Mouse (Mus musculus) frontal cortex, postnatal 14 days (tissue): Measurements from ENCODE around the gene Ankrd13a.
A peak's percentile ranks its signal among the peaks of the same experiment; 100 is the strongest.

ENCODE experiments used
- DNase-seq, 2 experiments: peaks; one replicate each; pipeline ENCODE4 v3.0.0; 2022; ENCODE audit warnings: low spot score in 2 of 2

The Ankrd13a gene

GRCm38 (mm10) chr5:114766686-114767085 is 7.8 kb upstream of the Ankrd13a start:
- no peak for DNase-seq

GRCm38 (mm10) chr5:114767185-114767584 is 7.3 kb upstream of the Ankrd13a start:
- DNase-seq = no peak

- no peak for DNase-seq
These were observed 4.7 kb upstream of the Ankrd13a start for GRCm38 (mm10) chr5:114769786-114770185.

GRCm38 (mm10) chr5:114771796-114772195 is 2.7 kb upstream of the Ankrd13a start:
- DNase-seq = no peak

- DNase-seq = no peak
These were observed 1.8 kb upstream of the Ankrd13a start for GRCm38 (mm10) chr5:114772456-114773203.

DNA sequence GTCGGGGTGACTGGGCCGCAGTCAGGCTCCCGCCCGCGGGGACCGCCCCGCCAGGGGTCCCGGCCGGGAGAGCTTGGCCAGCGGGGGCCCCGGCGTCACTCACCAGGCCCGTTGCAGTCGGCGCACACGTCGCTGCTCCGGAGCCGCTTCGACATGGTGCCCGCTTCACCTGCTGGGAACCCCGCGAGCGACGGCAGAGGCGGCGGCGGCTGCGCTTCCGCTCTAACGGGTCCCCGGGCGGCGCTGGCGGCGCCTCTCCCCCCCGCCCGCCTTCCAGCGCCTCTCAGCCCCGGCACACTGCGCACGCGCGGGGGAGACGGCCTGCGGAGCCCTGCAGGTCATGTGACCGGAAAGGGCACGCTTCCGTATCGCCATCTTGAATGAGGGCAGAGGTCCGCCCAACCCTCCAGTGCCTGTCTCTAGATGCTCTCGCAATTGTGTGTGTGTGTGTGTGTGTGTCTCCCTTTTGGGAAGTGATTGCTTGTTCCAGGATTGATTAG is 1.2 kb upstream of the Ankrd13a start:
- peak; percentile 93 to 95 for DNase-seq

- no peak for DNase-seq
These were observed 697 bp upstream of the Ankrd13a start for GRCm38 (mm10) chr5:114773780-114774179.

GRCm38 (mm10) chr5:114775056-114775979 is 841 bp downstream of the Ankrd13a start, which contains the start of gene Git2:
Gene Git2 (minus strand): TSS chr5:114775517.
- DNase-seq = peak in 1 of 2 experiments; percentile 21

- no peak for DNase-seq
These were observed 1.7 kb downstream of the Ankrd13a start for GRCm38 (mm10) chr5:114776174-114776573.

DNA sequence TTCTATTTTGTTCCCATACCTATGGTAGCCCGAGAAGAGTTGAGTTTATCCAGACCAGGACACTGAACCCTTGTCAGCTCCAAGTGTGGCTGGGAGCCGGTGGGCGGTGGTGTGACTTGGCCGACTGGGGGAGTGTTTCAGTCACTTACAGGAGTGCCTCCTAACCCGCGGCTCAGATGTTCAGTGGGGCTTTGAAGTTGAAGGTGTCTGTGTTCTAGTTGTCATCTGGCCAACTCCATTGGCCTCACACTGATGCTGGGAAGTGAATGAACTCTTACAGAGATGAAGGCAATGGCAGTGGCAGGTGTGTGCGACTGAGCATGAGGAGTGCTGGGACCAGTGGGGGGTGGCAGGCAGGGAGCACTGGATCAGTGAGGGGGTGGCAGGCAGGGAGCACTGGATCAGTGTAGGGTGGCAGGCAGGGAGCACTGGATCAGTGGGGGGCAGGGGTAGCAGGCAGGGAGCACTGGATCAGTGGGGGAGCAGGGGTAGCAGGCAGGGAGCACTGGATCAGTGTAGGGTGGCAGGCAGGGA is 5.5 kb downstream of the Ankrd13a start:
- no peak for DNase-seq

DNA sequence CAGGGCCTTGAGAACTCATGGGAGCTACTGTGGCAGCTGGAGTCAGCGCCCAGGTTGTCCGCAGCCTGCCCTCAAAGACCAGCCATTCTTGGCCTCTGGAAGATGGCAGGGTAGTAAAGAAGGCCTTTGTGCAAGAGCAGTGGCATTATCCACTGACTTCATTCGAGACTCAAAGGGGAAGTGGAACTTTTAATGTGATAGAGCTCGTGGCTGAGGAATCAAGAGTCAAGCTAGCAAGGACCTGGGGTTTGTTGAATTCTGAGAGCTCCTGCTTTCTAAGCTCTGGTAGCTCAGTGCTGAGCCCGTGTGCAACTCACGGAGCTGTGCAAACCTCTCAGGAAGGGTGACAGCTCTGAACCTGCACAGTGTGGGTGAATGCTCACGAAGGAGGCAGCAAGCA is 6.4 kb downstream of the Ankrd13a start:
- DNase-seq = no peak

DNA sequence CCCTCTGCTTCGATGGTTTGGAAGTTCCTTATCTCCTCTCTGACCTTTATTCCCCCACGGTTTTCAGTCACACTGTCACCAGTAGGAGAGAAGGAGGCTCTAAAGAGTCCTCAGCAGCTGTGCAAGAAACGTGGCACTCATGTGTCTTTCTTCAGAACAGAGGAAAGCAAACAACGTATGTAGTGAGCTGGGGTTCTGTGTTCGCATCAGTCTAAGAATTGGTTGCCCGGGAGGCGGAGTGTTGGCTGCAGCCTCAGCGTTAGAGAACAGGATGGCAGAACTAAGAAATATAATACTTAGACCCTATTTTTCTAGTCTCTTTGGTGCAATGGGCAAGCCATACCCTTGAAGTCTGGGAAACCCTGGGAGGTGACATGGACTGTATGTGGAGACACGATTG is 8.5 kb downstream of the Ankrd13a start:
- no peak for DNase-seq

DNA sequence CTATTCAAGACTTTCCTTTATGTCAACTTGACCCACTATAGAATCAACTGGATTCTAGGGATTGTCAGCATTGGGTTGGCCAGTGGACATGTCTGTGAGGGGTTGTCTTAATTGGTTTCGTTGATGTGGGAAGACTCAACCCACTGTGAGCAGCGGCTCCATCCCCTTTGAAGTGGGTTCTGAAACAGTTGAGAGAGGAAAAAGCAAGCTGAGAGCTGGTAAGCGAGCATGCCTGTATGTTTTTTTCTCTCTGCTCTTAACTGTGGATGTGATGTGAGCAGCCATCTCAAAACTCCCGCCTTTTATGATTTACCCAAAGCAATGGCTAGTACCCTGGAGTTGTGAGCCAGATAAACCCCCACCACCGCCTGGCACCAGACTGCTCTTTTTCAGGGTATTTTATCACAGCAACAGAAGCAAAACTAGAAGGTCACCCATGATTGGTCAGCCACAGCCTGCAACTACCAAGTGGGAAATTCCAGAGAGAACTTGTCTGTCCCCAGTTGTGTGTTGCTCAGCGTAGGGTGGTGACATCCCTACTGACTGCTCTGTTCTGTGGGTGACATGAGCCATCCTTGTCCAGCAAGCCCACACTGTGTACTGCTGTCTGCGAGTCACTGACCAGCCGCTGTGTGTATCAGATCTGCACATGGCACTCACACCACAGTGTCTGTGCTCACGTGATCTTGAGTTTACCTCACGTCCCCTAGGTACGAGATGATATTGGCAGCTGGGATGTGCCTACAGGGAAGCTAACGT is 9.1 kb downstream of the Ankrd13a start:
- no peak for DNase-seq

- DNase-seq = no peak
These were observed 10.2 kb downstream of the Ankrd13a start for GRCm38 (mm10) chr5:114784622-114785165.

GRCm38 (mm10) chr5:114785196-114785595 is 10.7 kb downstream of the Ankrd13a start:
- no peak for DNase-seq

DNA sequence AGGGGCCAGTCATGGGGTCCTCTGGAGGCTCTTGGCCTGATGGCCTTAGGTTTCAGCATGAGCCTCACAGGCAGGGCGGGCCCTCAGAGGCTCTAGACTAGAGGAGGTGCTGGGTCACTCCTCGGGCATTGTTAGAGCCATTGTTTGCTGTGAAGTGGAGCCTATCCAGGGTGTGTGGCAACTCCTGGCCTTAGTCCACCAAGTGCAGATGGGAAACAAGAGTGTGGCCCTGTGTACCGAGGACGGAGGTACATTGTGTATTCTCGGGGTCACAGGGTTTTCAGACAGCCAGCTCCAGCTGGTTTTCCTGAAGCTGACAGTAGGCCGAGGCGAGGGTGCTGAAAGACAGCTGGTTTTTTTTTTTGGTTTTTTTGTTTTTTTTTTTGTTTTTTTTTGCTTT is 18.8 kb downstream of the Ankrd13a start:
- DNase-seq = no peak

GRCm38 (mm10) chr5:114794609-114795008 is 20.1 kb downstream of the Ankrd13a start:
- no peak for DNase-seq

- no peak for DNase-seq
These were observed 20.8 kb downstream of the Ankrd13a start for GRCm38 (mm10) chr5:114795231-114795630.

DNA sequence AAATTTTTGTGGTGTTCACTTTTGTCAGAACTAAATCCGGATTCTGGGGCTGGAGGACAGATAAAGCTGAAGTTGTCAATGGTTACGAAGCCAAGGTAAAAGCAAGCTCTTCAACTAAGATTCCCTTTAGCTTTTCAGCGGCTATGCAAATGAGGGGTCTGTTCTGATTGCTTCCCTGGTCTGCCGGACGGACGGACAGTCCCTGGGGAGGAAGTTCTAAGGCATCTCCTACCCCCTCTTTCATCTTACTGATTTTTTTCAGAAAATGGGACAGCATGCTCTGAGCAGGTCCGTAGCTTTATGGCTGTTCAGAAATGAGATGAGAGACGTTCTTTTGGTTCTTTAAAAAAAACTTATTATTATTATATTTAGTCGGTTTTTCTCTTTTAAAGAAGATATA is 21.2 kb downstream of the Ankrd13a start:
- no peak for DNase-seq

GRCm38 (mm10) chr5:114796299-114797012 is 22.0 kb downstream of the Ankrd13a start:
- DNase-seq = no peak

GRCm38 (mm10) chr5:114797253-114797652 is 22.8 kb downstream of the Ankrd13a start:
- no peak for DNase-seq
